Comparison of ENCODE assay signal across 9 mouse cellular contexts in the genomic region with DNA sequence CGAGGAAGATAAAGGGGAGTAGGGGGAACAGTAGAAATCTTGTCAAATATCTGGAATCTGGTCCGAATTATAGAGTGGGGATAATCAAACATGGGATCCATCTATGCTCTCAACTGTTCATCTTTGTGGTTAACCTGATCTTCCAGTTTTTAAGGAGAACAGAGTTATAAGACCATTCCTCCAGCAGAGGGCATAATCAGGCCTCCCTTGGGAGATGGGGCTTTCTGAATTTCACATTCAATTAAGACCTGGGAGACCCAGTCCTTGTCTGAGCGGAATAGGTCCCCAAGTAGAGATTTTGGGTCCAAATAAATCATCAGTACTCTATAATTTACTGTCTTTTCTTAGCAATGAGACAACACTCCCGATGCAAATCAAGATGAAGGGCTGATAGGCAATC.
DNase-seq lines count a peak whose midpoint lies in the region; ATAC-seq and TF ChIP-seq lines count a peak whose summit lies in the region.
"Had no signal": no experiment of that assay in that cellular context is flagged by ENCODE, and none has a peak within 500 bp of the region (broad histone marks: within the 10 kb centered on the region; RNA-seq: fewer than 3 reads in every experiment).

No protein-coding gene starts in this region.

- H3K27me3 ChIP-seq in hindbrain, embryonic 10.5 days (ENCODE audit: insufficient read depth, poor library complexity, severe bottlenecking) = no peaks in the 10 kb centered on the region
- H3K27me3 ChIP-seq in hindbrain, embryonic 12.5 days = no peaks in the 10 kb centered on the region
- peaks cover 10% of the 10 kb centered on the region for H3K27me3 ChIP-seq in Patski
- no peaks in the 10 kb centered on the region for H3K27me3 ChIP-seq in forebrain, embryonic 12.5 days
- H3K27me3 ChIP-seq: limb, embryonic 13.5 days had no signal

- CTCF ChIA-PET in Patski (lab: Charles Lee) = no interaction called here

- no peak overlapping the region for H3K27ac ChIP-seq in hindbrain, embryonic 10.5 days
- no peak overlapping the region for H3K27ac ChIP-seq in hindbrain, embryonic 12.5 days
- no peak overlapping the region for H3K27ac ChIP-seq in forebrain, embryonic 12.5 days
- H3K27ac ChIP-seq: limb, embryonic 13.5 days had no signal

- TF ChIP-seq CTCF in Patski (IDR thresholded peaks at IDR 0.05) = peak; percentile 48

- no peak for ATAC-seq in hindbrain, embryonic 12.5 days (ENCODE audit: low FRiP score)
- no peak for ATAC-seq in Patski
- no peak for ATAC-seq in CD4-positive, CD25-positive, alpha-beta regulatory T cell, adult 4 months
- no peak for ATAC-seq in forebrain, embryonic 12.5 days (ENCODE audit: low FRiP score)

- 58% methylated on average over 4 of the region's 4 CpGs for WGBS in hindbrain, embryonic 10.5 days
- WGBS in hindbrain, embryonic 12.5 days = 67% methylated on average over 4 of the region's 4 CpGs
- WGBS in forebrain, embryonic 12.5 days = 57% methylated on average over 4 of the region's 4 CpGs

- no peaks in the 10 kb centered on the region for H3K36me3 ChIP-seq in hindbrain, embryonic 10.5 days
- no peaks in the 10 kb centered on the region for H3K36me3 ChIP-seq in hindbrain, embryonic 12.5 days
- no peaks in the 10 kb centered on the region for H3K36me3 ChIP-seq in forebrain, embryonic 12.5 days (replicated peaks)
- H3K36me3 ChIP-seq: limb, embryonic 13.5 days had no signal

- POLR2A ChIA-PET in Patski (lab: Charles Lee) = interaction anchor here (1.0 kb wide), 1 partner anchor 447 kb away, joined by 3 read pairs; no protein-coding TSS in a partner anchor

- H3K4me2 ChIP-seq in hindbrain, embryonic 12.5 days (replicated peaks) = no peak overlapping the region
- no peak overlapping the region for H3K4me2 ChIP-seq in forebrain, embryonic 12.5 days
- H3K4me2 ChIP-seq: limb, embryonic 13.5 days had no signal

- in situ Hi-C loops in Patski (cut with MboI; ENCODE audit: low pct_unique_long_range_greater_than_20kb) = loop anchor here (10.0 to 25.0 kb wide), 2 partner anchors 232 to 355 kb away; no protein-coding TSS in a partner anchor

- H3K9me3 ChIP-seq in hindbrain, embryonic 10.5 days = no peaks in the 10 kb centered on the region
- H3K9me3 ChIP-seq in hindbrain, embryonic 12.5 days (replicated peaks) = no peaks in the 10 kb centered on the region
- no peaks in the 10 kb centered on the region for H3K9me3 ChIP-seq in forebrain, embryonic 12.5 days
- H3K9me3 ChIP-seq: limb, embryonic 13.5 days had no signal

- H3K4me1 ChIP-seq in hindbrain, embryonic 10.5 days (replicated peaks) = no peaks in the 10 kb centered on the region
- H3K4me1 ChIP-seq in hindbrain, embryonic 12.5 days = no peaks in the 10 kb centered on the region
- no peaks in the 10 kb centered on the region for H3K4me1 ChIP-seq in forebrain, embryonic 12.5 days
- H3K4me1 ChIP-seq: limb, embryonic 13.5 days had no signal

- H3K9ac ChIP-seq in hindbrain, embryonic 12.5 days = no peak overlapping the region
- H3K9ac ChIP-seq in forebrain, embryonic 12.5 days = no peak overlapping the region
- H3K9ac ChIP-seq: limb, embryonic 13.5 days had no signal

- peak; percentile 5 for DNase-seq in hindbrain, embryonic 10.5 days (ENCODE audit: low spot score)
- DNase-seq in A20 (ENCODE audit: low read depth, low spot score) (peak; percentile 17), Patski (ENCODE audit: low read depth, low spot score) (no peak)
- DNase-seq in layer of hippocampus, adult 9-11 months = peak; percentile 6
- DNase-seq in thymus, adult 18-20 months = no peak

- H3K4me3 ChIP-seq in hindbrain, embryonic 10.5 days = no peak overlapping the region
- H3K4me3 ChIP-seq in hindbrain, embryonic 12.5 days = no peak overlapping the region
- no peak overlapping the region for H3K4me3 ChIP-seq in forebrain, embryonic 12.5 days (replicated peaks)
- H3K4me3 ChIP-seq: limb, embryonic 13.5 days had no signal

Comparison
In these comparisons a context has a peak if more than half of its experiments do, and no peak if none do; other contexts are left out.
1. DNase-seq: peak in hindbrain, embryonic 10.5 days (single experiment), A20 (single experiment) and layer of hippocampus, adult 9-11 months (single experiment); none in Patski (single experiment) and thymus, adult 18-20 months (0 of 2).